Mouse (Mus musculus) hematopoietic stem cell, adult 5-6 weeks (primary cell): ENCODE results near the gene Acvr1. TPM values are rescaled to one million over a fixed set of nuclear protein-coding genes. Genes with fewer than 3 reads are reported as not detected.

Experiments used
- ATAC-seq, 2 experiments: fragments of 125-278 bp in 1 of 2; replicated peaks in 1 of 2; 2 replicates each; pipeline ENCODE4 v1.8.0; 2016 to 2017; ENCODE audit warnings: inconsistent platforms in 2 of 2, mild to moderate bottlenecking in 2 of 2, moderate number of reproducible peaks in 2 of 2, low read depth in 1 of 2, moderate TSS enrichment in 1 of 2; ENCODE audit not compliant: low FRiP score in 2 of 2, poor library complexity in 2 of 2, severe bottlenecking in 2 of 2, insufficient read depth in 1 of 2, low TSS enrichment in 1 of 2
- total RNA-seq: library from RNA; stranded (forward); fragments of 172-1452, 232-1000 nt; gene quantifications from 2 replicates; pipeline ENCODE4 v1.2.3, GENCODE M21; 2017

Gene Acvr1
- total RNA-seq, 1 experiment from 2014 or later = 1.0 TPM

- peak; percentile 53 to 69; a peak in 3 of 4 replicates for ATAC-seq
Measured at GRCm38 (mm10) chr2:58458820-58459371, 108.1 kb downstream of the Acvr1 start.

DNA sequence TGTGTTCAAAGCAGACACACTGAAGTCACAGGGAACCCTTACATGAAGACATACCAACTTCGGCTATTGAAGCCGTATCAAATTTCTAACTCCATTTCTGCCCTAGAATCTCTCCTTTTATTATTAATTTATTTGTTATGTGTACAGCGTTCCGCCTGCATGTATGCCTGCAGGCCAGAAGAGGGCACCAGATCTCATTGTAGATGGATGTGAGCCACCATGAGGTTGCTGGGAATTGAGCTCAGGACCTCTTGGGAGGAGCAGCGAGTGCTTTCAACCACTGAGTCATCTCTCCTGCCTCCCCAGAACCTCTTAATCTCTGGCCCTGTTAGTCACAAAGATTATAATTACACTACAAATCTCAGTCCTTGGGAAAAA is 109.5 kb downstream of the Acvr1 start:
- no peak for ATAC-seq

DNA sequence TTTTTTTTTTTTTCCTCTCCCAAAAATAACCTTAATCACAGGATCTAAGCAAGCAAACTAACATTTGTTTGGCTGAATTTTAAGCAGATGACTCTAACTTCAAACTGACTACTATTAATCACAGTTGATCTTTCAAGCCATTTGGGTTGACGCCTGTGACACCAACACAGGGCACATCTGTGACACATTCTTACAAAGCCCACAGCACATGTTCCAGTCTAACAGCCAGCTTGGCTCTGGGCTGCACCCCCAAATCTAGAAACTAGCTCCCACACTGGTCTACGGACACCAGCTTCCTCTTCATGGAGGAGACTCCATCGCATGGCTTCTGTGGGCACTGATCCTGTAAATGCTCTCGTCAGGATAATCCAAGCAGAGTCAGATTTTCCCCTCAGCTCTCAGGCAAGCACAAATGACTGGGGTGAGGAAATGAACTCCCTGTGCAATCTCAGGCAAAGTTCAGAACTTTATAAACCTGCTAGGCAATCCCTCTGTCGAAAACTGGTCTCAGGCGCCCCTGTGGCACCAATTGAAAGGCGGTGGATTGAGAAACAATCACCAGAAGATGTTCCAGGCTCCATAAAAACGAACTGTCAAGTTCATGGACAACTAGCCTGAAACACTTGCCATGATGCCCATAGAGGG is 110.0 kb downstream of the Acvr1 start:
- no peak for ATAC-seq

DNA sequence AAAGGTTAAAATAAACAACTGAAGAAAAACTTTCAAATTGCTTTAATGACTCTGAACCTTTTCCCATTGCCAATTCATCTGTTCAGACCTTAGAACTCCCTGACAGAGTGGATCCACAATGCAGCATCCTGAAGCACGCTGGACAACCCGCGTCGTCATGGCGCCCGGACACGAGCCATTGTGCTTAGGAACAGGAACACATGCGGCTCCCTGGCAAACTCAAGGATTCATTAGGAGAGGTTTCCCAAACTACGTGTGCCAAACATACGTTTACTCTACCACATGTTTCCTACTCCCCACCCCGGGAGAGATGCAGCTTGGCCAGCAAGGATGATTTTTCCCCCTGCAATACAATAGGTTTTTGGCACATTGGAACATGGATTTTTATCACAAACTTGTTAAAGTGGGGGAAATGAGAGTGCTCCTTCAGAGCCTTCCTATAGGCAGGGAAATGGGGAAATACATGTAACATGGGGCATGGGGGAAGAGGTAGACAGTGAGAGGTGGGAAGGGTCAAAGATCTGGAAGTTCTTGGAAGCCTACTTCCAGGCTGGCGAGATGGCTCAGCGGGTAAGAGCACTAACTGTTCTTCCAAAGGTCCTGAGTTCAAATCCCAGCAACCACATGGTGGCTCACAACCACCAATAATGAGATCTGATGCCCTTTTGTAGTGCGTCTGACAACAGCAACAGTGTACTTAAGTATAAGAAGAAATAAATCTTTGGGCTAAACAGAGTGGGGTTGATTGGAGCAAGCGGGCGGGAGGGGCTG is 112.7 kb downstream of the Acvr1 start:
- ATAC-seq = no peak

- ATAC-seq = no peak
Measured at GRCm38 (mm10) chr2:58447001-58447400, 120.0 kb downstream of the Acvr1 start.

DNA sequence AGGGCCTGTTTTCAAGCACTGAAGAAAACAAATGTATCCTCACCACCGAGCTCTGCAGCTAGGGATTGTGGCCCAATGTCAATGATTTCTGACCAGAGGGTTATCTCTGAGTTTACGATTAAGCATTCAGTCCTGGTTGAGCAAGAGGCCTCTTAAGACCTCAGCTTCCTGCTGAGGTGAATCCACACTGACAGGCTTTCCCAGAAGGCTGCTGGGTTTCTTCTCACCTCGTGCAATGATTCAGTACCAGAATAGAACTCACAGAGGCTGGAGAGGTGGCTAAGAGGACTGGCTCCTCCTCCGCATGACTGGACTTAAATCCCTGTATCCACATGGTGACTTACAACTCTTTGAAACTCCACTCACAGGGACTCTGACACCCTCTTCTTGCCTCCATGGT is 123.8 kb downstream of the Acvr1 start:
- no peak for ATAC-seq

GRCm38 (mm10) chr2:58436911-58437310 is 130.0 kb downstream of the Acvr1 start:
- ATAC-seq = no peak

GRCm38 (mm10) chr2:58435507-58435906 is 131.4 kb downstream of the Acvr1 start:
- ATAC-seq = no peak

DNA sequence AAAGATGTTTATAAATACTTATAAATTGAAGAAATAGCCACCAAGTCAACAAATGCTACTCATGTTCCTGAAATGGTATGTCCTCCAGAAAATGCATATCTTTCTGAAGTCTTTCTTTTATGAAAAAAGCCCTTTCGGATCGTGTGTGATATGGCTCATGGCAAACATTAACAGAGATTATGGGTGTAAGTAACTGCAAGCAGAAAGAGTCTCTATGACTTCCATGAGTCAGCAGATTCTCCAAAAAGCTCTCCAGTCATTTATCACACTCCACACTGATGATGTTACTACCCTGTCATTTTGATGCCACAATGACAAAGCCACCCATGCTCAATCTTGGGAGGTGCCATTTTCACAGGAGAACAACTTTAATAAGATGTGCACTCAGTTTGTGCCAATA is 132.5 kb downstream of the Acvr1 start:
- ATAC-seq = no peak

DNA sequence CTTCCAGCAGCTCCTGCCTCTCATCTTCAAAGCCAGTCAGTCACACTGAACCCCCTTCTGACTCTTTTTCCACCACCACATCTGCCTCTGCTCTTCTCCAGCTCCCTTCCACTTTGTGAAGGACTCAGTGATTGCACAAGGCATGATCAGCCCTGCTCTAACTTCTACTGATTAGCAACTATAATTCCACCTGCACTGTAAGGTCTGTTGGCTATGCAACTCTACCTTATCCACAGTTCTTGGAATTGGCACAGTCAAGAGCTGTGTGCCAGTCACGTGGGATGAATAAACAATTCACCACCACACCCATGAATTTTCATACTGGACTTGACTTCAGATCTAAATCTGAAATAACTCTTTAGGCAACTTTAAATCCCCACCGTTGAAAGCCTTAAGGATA is 133.6 kb downstream of the Acvr1 start:
- no peak for ATAC-seq

- no peak for ATAC-seq
Measured at GRCm38 (mm10) chr2:58432211-58432610, 134.7 kb downstream of the Acvr1 start.

DNA sequence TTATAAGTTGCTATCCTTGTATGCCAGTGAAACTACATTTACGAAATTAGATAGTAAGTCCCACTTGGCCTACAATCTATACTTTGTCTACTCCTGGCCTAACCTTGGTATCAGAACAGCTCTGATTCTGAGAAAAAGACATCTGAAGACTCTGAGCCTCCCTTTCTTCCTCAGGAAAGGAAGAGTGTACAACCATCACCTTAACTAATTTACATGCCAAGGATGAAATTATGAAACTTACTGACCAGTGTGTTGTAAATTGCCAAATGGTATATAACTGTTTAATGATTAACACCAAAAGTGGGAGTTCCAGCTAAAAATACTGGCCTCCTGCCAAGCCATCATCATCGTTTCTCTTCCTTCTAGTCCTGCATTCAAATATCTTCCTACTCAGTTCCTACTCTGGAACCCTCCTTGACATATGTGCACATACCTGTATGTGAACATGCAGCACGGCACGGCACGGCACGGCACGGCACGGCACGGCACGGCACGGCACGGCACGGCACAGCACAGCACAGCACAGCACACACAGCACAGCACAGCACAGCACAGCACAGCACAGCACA is 141.4 kb downstream of the Acvr1 start:
- no peak for ATAC-seq

GRCm38 (mm10) chr2:58423319-58423718 is 143.6 kb downstream of the Acvr1 start:
- ATAC-seq = no peak

DNA sequence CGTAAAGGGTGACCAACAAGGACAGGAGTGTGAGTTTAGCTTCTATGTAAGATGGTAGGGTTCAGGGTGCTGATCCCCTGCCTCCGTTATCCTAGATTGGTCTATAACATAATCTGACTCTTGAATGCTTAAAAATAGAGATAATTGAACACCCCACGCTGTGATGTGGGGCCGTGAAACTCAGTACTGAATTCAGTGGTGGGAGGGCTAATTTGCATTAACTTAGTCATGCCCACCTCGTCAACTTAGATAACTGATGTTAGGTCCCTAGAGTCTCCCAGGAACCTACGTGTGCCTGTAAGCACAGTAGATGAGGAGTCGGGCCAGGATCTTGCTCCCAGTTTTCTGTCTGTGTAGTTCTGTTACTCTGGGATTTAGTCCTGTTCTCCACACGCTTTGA is 147.4 kb downstream of the Acvr1 start:
- ATAC-seq = no peak

- no peak for ATAC-seq
Measured at GRCm38 (mm10) chr2:58418109-58418508, 148.8 kb downstream of the Acvr1 start.

- ATAC-seq = no peak
Measured at GRCm38 (mm10) chr2:58417684-58418083, 149.3 kb downstream of the Acvr1 start.

- ATAC-seq = 0 out of 4 replicates have a peak, but pooled peaks of 1 of the 2 experiments have one; percentile 46
Measured at GRCm38 (mm10) chr2:58415037-58415436, 151.9 kb downstream of the Acvr1 start.

GRCm38 (mm10) chr2:58408926-58409634 is 157.9 kb downstream of the Acvr1 start:
- ATAC-seq = no peak
